Mouse (Mus musculus): Measurements from ENCODE around the gene Fam117a.

Fam117a gene

DNA sequence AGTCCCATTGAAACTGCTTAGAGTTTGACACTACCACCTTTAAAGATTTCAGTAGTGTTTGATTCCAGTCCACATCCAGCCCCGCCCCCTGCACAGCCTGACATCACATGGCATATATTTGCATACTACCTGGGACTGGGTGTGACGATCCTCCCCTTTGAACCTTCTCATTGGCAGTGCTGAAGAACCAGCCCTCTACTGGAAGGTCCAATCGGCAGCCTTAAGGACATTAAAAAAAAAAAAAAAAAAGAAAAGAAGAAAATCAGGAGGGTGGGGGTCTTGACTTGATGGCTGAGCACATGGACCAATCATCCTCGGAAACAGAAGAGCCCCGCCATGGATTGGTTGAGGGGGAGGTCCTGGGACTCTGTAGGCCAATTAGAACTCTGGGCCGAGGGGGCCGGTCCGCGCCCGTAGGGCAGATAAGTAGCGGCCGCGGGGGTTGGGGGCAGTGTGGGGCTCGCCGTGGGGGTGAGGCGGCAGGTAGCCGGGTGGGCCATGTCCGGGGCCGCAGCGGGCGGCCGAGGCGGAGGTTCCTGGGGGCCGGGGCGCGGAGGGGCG is at the start of gene Fam117a:
Gene Fam117a (plus strand): TSS at position 451 of the 561 bp plus-strand sequence.
- DNase-seq (ENCODE audit: low read depth, low spot score) = peak; percentile 68

DNA sequence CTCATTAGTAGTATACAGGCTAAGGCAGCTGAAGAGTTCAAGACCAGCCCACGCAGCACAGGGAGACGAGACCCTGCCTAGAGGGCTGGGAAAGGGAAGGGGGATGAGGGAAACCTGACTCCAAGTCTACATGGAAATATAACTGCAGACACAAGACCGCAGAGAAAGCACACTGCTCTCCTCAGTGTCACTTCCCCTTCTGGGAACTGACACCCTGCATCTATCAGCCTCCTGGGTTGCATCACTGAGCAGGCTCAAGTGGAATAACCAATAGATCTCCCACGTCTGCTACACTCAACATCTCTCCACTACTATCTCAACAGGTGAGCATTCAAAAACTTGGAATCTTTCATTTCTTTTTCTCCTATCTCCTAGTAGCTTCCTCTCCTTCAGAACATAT is 44.8 kb upstream of the Fam117a start:
- no peak for DNase-seq (ENCODE audit: low read depth, low spot score)

- no peak for DNase-seq (ENCODE audit: low read depth, low spot score)
These were observed 43.7 kb upstream of the Fam117a start for GRCm38 (mm10) chr11:95293017-95293624.

DNA sequence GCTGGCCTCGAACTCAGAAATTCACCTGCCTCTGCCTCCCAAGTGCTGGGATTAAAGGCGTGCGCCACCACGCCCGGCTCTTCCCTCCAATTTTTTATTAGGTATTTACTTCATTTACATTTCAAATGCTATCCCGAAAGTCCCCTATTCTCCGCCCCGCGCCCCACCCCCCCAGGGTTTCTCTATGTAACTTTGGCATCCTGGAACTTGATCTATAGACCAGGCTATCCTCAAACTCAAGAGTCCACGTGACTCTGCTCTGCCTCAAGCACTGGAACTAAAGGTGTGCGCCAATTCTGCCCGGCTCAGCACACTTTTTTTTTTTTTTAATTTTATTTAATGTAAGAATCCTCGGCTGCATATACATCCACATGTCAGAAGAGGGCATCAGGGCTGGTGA is 41.1 kb upstream of the Fam117a start:
- DNase-seq (ENCODE audit: low read depth, low spot score) = no peak

- peak; percentile 49 for DNase-seq (ENCODE audit: low read depth, low spot score)
These were observed 38.7 kb upstream of the Fam117a start for GRCm38 (mm10) chr11:95298146-95298545.

- DNase-seq (ENCODE audit: low read depth, low spot score) = no peak
These were observed 36.9 kb upstream of the Fam117a start for GRCm38 (mm10) chr11:95299886-95300285.

GRCm38 (mm10) chr11:95301772-95302171 is 35.0 kb upstream of the Fam117a start:
- DNase-seq (ENCODE audit: low read depth, low spot score) = no peak

GRCm38 (mm10) chr11:95305600-95305999 is 31.2 kb upstream of the Fam117a start:
- DNase-seq (ENCODE audit: low read depth, low spot score) = no peak

DNA sequence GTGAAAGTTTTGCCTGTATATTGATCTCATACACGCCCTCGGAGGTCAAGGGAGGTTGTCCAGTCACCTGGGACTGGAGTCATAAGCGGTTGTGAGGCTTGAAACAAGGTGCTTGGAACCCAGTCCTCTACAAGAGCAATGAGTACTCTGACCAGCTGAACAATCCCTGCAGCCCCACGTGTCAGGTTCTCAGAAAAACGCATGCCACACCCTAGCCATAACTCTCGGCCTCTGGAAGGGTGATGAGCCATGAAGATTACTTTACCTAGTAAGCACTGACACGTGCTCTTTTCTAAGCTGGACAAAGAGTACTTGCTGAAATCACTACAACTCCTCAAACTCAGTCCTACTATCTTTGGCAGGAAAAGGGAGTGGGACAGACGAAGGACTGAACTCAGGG is 29.3 kb upstream of the Fam117a start:
- DNase-seq (ENCODE audit: low read depth, low spot score) = no peak

DNA sequence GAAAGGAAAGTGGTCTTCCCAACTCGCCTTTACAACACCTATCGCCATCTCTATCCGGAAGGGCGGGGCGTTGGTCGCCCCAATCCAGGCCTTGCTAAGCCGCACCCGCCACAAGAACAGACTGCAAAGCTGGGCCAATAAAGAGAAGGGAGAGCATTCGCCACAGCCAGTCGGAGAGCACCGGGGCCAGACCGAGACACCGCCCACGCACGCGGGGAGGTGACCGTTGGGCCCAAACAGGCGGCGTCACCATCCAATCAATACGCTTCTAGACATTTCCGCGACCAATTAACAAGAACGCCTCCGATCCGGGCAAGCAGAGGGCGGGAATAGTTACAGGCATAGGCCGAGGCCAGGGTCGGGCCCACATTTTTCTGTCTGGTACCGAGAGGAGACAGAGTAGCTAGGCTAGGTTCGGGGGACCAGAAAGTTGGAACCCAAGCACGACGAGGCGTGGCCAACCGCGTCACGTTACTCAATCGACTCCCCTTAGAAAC is 27.3 kb upstream of the Fam117a start:
- DNase-seq (ENCODE audit: low read depth, low spot score) = peak; percentile 92

DNA sequence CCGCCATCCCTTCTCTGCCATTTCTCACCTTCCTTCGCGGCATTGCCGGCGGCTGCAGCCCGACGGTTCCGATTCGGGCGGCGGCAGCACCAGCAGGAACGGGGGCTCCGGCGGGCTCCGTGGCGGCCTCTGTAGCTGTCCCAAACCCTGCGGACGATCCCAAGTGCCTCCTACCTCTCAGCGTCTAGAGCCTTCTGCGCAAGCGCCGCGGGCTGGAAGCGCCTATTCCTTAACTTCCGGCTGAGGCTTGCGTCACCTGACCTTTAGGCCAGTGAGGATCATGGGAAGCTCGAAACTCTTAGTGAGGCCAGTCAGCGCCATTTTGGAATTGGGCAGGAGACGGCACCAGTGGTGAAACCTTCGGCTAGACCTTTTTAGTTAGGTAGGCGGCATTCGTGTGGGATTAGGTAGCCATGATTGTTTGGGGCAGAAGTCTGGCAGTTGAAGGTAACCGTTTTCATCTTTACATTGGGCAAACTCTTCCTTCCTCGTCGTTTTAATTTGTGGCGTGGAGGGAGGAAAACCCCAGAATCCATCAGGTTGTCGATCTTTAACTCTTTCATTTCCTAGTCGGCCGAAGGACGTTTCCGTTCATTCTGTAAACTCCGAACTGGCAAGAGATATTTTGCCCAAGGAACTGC is 26.7 kb upstream of the Fam117a start, which contains the start of gene Kat7:
Gene Kat7 (minus strand): TSS at position 240 of the 641 bp plus-strand sequence.
- peak; percentile 98 for DNase-seq (ENCODE audit: low read depth, low spot score)

DNA sequence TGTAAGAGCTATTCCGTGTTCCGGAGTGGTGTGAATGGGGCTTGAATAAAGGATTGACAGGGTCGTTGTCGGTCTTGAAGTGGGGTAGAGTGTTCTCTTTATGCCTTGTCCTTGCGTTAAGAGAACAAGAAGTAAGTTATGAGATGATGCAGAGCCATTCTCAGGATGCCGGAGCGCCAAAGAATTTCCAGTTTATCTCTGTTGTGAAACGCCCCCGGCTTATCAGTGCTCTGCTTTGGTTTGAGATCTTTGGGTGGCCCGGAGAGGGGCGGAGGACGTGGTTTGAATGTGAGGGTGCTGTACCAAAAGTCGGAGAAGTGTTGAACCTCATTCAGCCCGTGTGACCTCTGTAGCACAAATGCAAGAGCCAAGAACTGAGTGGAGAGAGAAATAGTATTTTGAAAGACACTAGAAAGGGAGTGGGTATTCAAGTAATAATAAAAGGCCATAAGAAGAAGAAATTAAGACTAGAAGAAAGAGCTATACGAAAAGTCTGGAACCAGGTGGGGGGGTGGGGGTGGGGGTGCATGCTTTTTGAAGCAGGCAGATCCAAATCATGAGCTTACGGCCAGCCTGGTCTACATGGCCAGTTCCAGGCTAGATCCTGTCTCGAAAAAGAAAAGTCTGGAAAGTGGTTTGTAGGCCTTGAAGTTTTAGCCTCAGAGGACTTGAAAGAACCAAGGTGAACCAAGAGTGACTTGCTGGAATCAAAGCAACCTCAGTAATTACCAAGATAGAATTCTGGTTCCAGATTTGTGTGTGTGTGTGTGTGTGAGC is 26.0 kb upstream of the Fam117a start:
- DNase-seq (ENCODE audit: low read depth, low spot score) = no peak

DNA sequence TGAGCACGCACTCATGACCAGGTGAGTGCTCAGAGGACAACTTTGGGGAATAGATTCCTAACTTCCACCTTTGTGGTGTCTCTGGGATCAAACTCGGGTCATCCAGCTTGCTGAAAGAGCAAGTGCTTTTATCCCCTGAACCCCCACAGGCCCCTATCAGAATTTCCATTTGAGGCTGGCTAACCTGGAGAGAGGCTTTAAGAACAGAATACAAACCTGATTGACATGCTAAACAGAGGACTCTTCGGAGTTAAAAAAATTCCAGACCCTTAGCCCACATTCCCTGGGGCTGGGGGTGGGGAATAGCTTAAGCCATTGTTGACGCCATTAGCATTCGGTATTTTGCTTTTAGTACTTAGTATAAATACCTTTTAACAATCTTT is 25.4 kb upstream of the Fam117a start:
- DNase-seq (ENCODE audit: low read depth, low spot score) = no peak

- DNase-seq (ENCODE audit: low read depth, low spot score) = no peak
These were observed 21.4 kb upstream of the Fam117a start for GRCm38 (mm10) chr11:95315215-95315955.

- no peak for DNase-seq (ENCODE audit: low read depth, low spot score)
These were observed 18.7 kb upstream of the Fam117a start for GRCm38 (mm10) chr11:95318116-95318515.

GRCm38 (mm10) chr11:95319506-95319905 is 17.3 kb upstream of the Fam117a start:
- DNase-seq (ENCODE audit: low read depth, low spot score) = no peak

GRCm38 (mm10) chr11:95320010-95320409 is 16.8 kb upstream of the Fam117a start:
- no peak for DNase-seq (ENCODE audit: low read depth, low spot score)

- DNase-seq (ENCODE audit: low read depth, low spot score) = no peak
These were observed 12.6 kb upstream of the Fam117a start for GRCm38 (mm10) chr11:95324181-95324580.

- DNase-seq (ENCODE audit: low read depth, low spot score) = no peak
These were observed 11.0 kb upstream of the Fam117a start for GRCm38 (mm10) chr11:95325832-95326231.

GRCm38 (mm10) chr11:95326243-95326642 is 10.6 kb upstream of the Fam117a start:
- DNase-seq (ENCODE audit: low read depth, low spot score) = no peak

- DNase-seq (ENCODE audit: low read depth, low spot score) = no peak
These were observed 8.2 kb upstream of the Fam117a start for GRCm38 (mm10) chr11:95328629-95329028.
